Mouse (Mus musculus): ENCODE measurements around the gene Fndc3b. TPM values are rescaled to one million over a fixed set of nuclear protein-coding genes. Genes with fewer than 3 reads are reported as not detected.
"Not testable (repeated sequence)": the region's sequence is repeated elsewhere in the genome, so short reads cannot be mapped to it uniquely, and the experiment has no call there.

Fndc3b gene
- total and polyA plus RNA-seq, 2 experiments from 2014 or later: 16.4 to 57.1 TPM

GRCm38 (mm10) chr3:27483321-27483720 lies 227.8 kb downstream of the Fndc3b start:
- Histone ChIP-seq H3K27ac (ENCODE audit: low read depth) (peak overlapping the region; percentile 43; the same call in 1 of the 2 replicates), H3K9me3 (replicated peaks; ENCODE audit: control insufficient read depth, low read length) (no peaks in the 10 kb centered on the region), H3K9ac (replicated peaks; ENCODE audit: low read depth, low read length) (no peak overlapping the region), H3K36me3 (replicated peaks; ENCODE audit: control insufficient read depth, insufficient read depth, low read length) (peaks cover 34% of the 10 kb centered on the region), H3K4me2 (ENCODE audit: low read depth, low read length) (no peak overlapping the region), H3K4me1 (ENCODE audit: control insufficient read depth, insufficient read depth) (peaks cover 23% of the 10 kb centered on the region), H3K27me3 (ENCODE audit: control insufficient read depth, insufficient read depth, low read length) (no peaks in the 10 kb centered on the region), H3K4me3 (ENCODE audit: low read depth, low read length) (no peak overlapping the region)
- WGBS: 47% methylated on average over 3 of the region's 3 CpGs
- TF ChIP-seq EP300 (IDR thresholded peaks at IDR 0.05; ENCODE audit: low read depth): no peak
- TF ChIP-seq CTCF (IDR thresholded peaks at IDR 0.05; ENCODE audit: low read depth): no peak
- DNase-seq (ENCODE audit: low spot score) (no peak), ATAC-seq (ENCODE audit: insufficient read depth, low read depth) (no peak)

DNA sequence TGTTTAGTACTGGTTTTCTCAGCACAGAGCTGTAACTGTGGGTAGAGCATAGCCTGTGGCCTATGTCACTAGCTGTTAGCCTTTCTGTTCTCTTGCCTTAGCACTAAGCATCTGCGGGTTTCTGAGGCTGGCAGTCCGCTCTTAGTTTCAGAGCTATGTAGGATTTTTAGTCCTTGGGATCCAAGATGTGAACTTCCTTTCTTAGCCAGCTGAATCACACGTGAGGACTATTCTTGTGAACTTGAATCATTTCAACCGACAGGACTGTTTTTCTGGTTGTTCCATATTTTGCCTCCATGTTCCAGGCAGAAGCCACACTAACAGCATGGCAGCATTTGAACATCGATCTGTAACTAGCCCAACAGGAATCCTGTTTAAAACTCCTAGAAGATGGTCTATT lies 229.4 kb downstream of the Fndc3b start:
- WGBS: 92% methylated on average over 5 of the region's 5 CpGs

GRCm38 (mm10) chr3:27479378-27479777 lies 231.7 kb downstream of the Fndc3b start:
- Histone ChIP-seq H3K27me3 (ENCODE audit: control insufficient read depth, insufficient read depth, low read length) (no peaks in the 10 kb centered on the region), H3K27ac (ENCODE audit: low read depth) (peak overlapping the region; percentile 76), H3K36me3 (replicated peaks; ENCODE audit: control insufficient read depth, insufficient read depth, low read length) (peaks cover 19% of the 10 kb centered on the region; the same call in 1 of the 2 replicates), H3K9me3 (replicated peaks; ENCODE audit: control insufficient read depth, low read length) (no peaks in the 10 kb centered on the region), H3K4me1 (ENCODE audit: control insufficient read depth, insufficient read depth) (peaks cover 26% of the 10 kb centered on the region), H3K4me3 (ENCODE audit: low read depth, low read length) (no peak overlapping the region), H3K9ac (replicated peaks; ENCODE audit: low read depth, low read length) (no peak overlapping the region), H3K4me2 (ENCODE audit: low read depth, low read length) (no peak overlapping the region)
- TF ChIP-seq CTCF (IDR thresholded peaks at IDR 0.05; ENCODE audit: low read depth) (no peak), EP300 (IDR thresholded peaks at IDR 0.05; ENCODE audit: low read depth) (no peak)
- DNase-seq (ENCODE audit: low spot score) (peak; percentile 46), ATAC-seq (ENCODE audit: insufficient read depth, low read depth) (peak; percentile 73)
- WGBS: 40% methylated on average over 2 of the region's 2 CpGs

More for the DNA sequence above, 229.4 kb downstream of the Fndc3b start:
- peaks cover 28% of the 10 kb centered on the region for H3K36me3 ChIP-seq (replicated peaks; ENCODE audit: control insufficient read depth, insufficient read depth, low read length)
- peaks cover 26% of the 10 kb centered on the region for H3K4me1 ChIP-seq (ENCODE audit: control insufficient read depth, insufficient read depth)
- no peak overlapping the region for H3K9ac ChIP-seq (replicated peaks; ENCODE audit: low read depth, low read length)
- no peak overlapping the region for H3K4me2 ChIP-seq (ENCODE audit: low read depth, low read length)
- no peak for DNase-seq (ENCODE audit: low spot score)
- no peaks in the 10 kb centered on the region for H3K9me3 ChIP-seq (replicated peaks; ENCODE audit: control insufficient read depth, low read length)
- ATAC-seq (ENCODE audit: insufficient read depth, low read depth): no peak
- no peak overlapping the region for H3K4me3 ChIP-seq (ENCODE audit: low read depth, low read length)
- no peak for TF ChIP-seq EP300 (IDR thresholded peaks at IDR 0.05; ENCODE audit: low read depth)
- no peak for TF ChIP-seq CTCF (IDR thresholded peaks at IDR 0.05; ENCODE audit: low read depth)
- H3K27ac ChIP-seq (ENCODE audit: low read depth): no peak overlapping the region
- no peaks in the 10 kb centered on the region for H3K27me3 ChIP-seq (ENCODE audit: control insufficient read depth, insufficient read depth, low read length)

DNA sequence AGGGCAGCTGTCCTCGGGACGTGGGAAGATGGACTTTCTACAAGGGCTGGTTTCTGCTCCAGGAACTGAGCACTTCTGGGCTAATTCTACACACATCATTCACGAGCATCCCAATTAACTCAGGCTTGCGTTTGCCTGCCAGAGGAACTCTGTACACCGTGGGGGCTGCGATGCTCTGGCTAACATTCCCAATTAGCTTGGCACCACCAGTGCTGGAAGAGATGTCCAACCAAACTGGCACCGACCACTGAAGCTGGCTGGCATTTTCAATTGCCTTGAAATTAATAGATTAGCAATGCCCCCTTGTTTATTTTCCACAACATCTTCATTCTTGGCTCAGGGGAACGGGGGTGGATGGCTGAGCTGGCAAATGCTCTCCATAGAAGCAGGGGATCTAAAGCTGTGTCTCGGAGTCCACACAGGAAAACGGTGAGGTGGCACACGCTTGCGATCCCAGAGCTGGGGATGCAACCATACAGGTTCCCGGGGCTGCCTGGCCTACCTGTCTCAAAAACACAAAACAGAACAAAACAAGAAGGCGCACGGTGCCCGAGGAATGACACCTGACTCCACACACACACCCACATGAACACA lies 232.4 kb downstream of the Fndc3b start:
- 80% methylated on average over 16 of the region's 16 CpGs for WGBS
- Histone ChIP-seq H3K4me3 (ENCODE audit: low read depth, low read length) (no peak overlapping the region), H3K9ac (replicated peaks; ENCODE audit: low read depth, low read length) (no peak overlapping the region), H3K4me1 (ENCODE audit: control insufficient read depth, insufficient read depth) (peaks cover 26% of the 10 kb centered on the region), H3K9me3 (replicated peaks; ENCODE audit: control insufficient read depth, low read length) (no peaks in the 10 kb centered on the region), H3K36me3 (replicated peaks; ENCODE audit: control insufficient read depth, insufficient read depth, low read length) (peaks cover 26% of the 10 kb centered on the region), H3K27ac (ENCODE audit: low read depth) (peak overlapping the region; percentile 76), H3K27me3 (ENCODE audit: control insufficient read depth, insufficient read depth, low read length) (no peaks in the 10 kb centered on the region), H3K4me2 (ENCODE audit: low read depth, low read length) (no peak overlapping the region)
- DNase-seq (ENCODE audit: low spot score) (no peak), ATAC-seq (ENCODE audit: insufficient read depth, low read depth) (no peak)
- TF ChIP-seq CTCF (IDR thresholded peaks at IDR 0.05; ENCODE audit: low read depth): no peak
- TF ChIP-seq EP300 (IDR thresholded peaks at IDR 0.05; ENCODE audit: low read depth): no peak

DNA sequence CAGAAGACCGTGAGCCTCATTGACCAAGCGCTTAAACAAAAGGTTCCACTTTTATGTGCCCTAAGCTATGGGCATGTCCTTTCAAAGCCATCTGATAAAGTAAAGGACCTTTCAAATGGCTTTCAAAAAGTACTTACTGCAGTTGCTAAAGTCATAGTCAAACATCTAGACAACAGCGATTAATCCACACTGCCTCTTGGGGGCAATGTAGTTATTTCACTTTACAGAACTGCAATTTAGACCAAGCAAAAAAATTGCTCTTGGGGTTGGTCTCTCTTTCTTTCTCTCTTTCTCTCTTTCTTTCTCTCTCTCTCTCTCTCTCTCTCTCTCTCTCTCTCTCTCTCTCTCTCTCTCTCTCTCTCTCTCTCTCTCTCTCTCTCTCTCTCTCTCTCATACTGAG lies 233.4 kb downstream of the Fndc3b start:
- not testable (repeated sequence) for H3K27me3 ChIP-seq (ENCODE audit: control insufficient read depth, insufficient read depth, low read length); H3K4me2 ChIP-seq (ENCODE audit: low read depth, low read length); H3K4me3 ChIP-seq (ENCODE audit: low read depth, low read length); H3K27ac ChIP-seq (ENCODE audit: low read depth); H3K9me3 ChIP-seq (replicated peaks; ENCODE audit: control insufficient read depth, low read length); ATAC-seq (ENCODE audit: insufficient read depth, low read depth); H3K9ac ChIP-seq (replicated peaks; ENCODE audit: low read depth, low read length); DNase-seq (ENCODE audit: low spot score)
- TF ChIP-seq CTCF (IDR thresholded peaks at IDR 0.05; ENCODE audit: low read depth): peak; percentile 35; the same call in 1 of the 2 replicates
- WGBS: 68% methylated on average over 3 of the region's 3 CpGs
- peaks cover 34% of the 10 kb centered on the region for H3K36me3 ChIP-seq (replicated peaks; ENCODE audit: control insufficient read depth, insufficient read depth, low read length)
- H3K4me1 ChIP-seq (ENCODE audit: control insufficient read depth, insufficient read depth): peaks cover 22% of the 10 kb centered on the region

GRCm38 (mm10) chr3:27475899-27476298 lies 235.2 kb downstream of the Fndc3b start:
- peaks cover 34% of the 10 kb centered on the region for H3K36me3 ChIP-seq (replicated peaks; ENCODE audit: control insufficient read depth, insufficient read depth, low read length)
- 90% methylated on average over 7 of the region's 7 CpGs for WGBS

More at GRCm38 (mm10) chr3:27475899-27476298, 235.2 kb downstream of the Fndc3b start:
- Histone ChIP-seq H3K9ac (replicated peaks; ENCODE audit: low read depth, low read length) (no peak overlapping the region), H3K4me2 (ENCODE audit: low read depth, low read length) (no peak overlapping the region), H3K4me3 (ENCODE audit: low read depth, low read length) (no peak overlapping the region), H3K27me3 (ENCODE audit: control insufficient read depth, insufficient read depth, low read length) (no peaks in the 10 kb centered on the region), H3K27ac (ENCODE audit: low read depth) (no peak overlapping the region), H3K9me3 (replicated peaks; ENCODE audit: control insufficient read depth, low read length) (no peaks in the 10 kb centered on the region), H3K4me1 (ENCODE audit: control insufficient read depth, insufficient read depth) (peaks cover 22% of the 10 kb centered on the region)
- ATAC-seq (ENCODE audit: insufficient read depth, low read depth) (no peak), DNase-seq (ENCODE audit: low spot score) (no peak)
- TF ChIP-seq CTCF (IDR thresholded peaks at IDR 0.05; ENCODE audit: low read depth): no peak
- no peak for TF ChIP-seq EP300 (IDR thresholded peaks at IDR 0.05; ENCODE audit: low read depth)
